Mouse (Mus musculus) lung, postnatal 0 days (tissue): ENCODE results near the gene Gm45837.

Experiments
- CTCF ChIP-seq: IDR thresholded peaks from 2 replicates; pipeline ENCODE4 v1.5.1; 2016; ENCODE audit warnings: antibody characterized with exemption, mild to moderate bottlenecking
- EP300 ChIP-seq: IDR thresholded peaks from 2 replicates; pipeline ENCODE4 v1.6.1; 2016; ENCODE audit warnings: antibody characterized with exemption, mild to moderate bottlenecking, control low read depth

GRCm38 (mm10) chr7:101503803-101504202 lies 93.1 kb downstream of the Gm45837 start:
- TF ChIP-seq CTCF (no peak), EP300 (no peak)
